Mouse (Mus musculus): ENCODE measurements around the gene Spata2.

Gene Spata2

DNA sequence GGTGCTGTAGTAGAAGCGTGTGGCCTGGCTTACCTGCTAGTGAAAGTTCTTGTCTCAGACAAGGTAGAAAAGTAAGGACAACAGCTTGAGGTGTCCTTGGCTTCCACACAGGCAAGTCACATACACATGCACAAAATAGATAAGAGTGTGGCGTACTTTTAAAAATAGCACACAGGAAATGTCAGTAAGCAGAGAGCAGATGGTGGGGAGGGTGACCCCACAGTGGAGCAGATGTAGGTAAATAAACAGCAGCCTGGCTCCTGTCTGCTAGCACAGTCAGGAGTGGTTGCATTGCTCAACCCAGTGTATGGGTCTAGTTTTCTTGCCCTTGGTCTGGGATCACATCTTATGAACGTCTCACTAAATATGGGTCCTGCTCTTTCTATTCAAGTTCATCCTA is 17.8 kb upstream of the Spata2 start:
- no peak for DNase-seq (ENCODE audit: low read depth)

DNA sequence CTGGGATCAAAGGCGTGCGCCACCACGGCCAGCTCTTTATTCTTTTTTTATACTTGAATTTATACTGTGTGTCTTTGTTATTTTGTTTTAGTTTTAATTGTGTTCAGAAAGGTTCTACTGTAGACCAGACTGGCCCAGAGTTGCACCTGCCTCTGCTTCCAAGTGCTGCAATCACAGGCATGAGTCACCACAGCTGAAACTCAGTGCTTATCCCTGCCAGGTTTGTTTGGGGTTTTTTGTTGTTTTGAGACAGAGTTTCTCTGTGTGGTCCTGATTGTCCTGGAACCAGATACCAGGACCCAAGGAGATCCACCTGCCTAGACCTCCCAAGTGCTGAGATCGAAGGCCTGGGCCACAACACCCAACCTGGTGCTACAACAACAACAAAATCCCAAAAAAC is 15.9 kb upstream of the Spata2 start:
- no peak for DNase-seq (ENCODE audit: low read depth)

DNA sequence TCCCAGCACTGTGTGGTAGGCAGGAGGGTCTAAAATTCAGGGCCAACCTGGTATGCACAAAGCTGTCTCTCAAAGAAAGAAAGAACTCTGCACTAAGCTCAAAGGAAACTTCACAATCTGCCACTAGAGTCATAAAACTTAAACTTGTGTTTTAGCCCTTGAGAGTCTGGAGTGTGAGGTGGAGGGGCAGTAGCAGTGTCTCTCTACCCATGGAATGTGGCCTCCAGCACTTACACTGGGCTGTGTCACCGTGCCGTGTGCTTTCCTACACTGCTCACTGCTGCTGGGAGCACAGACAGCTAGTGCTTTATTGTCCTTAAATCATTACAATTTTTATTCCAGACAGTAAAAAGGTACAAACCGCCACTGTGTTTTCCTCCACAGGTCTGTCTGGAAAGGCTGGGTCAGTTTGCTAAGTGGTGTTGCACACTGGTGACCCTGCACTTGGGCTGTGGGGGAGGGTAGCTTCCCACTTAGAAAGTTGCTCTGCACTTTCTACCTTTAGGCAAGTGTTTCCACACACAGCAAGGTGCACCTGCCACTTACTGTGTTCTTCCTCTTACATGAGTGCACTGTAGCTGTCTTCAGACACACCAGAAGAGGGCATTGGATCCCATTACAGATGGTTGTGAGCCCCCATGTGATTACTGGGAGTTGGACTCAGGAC is 15.2 kb upstream of the Spata2 start:
- DNase-seq (ENCODE audit: low read depth), result no peak

DNA sequence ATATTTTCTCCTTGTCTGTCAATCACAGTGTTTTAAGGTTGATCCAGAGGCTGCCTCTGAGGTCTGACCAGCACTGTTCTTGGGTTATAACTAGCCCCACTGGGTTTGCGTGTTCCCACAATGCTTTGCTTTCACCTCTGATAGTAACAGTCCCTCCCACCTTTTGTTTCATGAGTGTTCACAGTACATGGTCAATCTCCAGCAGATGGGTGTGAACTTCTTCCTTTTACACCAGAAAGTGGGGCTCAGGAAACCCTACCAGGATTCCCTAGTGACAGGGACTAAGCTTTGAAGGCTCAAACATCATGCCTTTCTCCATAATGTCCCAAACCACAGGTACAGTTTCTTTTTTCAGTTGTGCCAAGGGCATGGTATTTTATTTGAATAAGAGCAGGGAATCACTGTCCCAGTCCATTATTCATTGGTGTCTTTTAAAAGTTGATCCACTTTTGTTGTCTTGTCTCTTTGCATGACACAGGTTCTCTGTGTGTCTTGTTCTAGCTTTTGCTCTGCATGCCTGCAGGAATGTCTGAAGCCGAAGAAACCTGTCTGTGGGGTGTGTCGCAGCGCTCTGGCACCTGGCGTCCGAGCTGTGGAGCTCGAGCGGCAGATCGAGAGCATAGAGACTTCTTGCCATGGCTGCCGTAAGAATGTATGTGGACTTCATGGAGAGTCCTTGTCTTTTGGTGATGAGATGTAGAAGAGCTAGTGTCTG is 14.0 kb upstream of the Spata2 start:
- DNase-seq (ENCODE audit: low read depth), result no peak

DNA sequence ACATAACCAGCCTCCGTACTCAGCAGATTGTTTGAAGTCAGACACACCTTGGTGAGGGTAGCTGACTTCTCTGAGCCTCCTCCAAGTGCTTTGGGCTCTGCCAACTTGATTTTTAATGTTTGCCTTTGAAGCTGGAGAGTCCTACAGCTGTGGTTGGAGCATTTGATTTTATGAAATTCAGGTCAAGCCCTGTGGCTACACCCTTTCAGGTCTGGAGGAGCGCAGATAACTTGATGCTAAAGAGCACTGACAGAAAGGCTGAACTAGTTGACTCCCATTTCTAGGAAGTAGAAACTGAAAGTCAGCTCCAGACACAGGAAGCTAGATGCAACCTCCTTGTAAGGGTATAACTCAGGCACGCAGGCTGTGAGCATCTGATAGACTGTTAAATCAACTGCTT is 12.4 kb upstream of the Spata2 start:
- DNase-seq (ENCODE audit: low read depth), result peak; percentile 93

DNA sequence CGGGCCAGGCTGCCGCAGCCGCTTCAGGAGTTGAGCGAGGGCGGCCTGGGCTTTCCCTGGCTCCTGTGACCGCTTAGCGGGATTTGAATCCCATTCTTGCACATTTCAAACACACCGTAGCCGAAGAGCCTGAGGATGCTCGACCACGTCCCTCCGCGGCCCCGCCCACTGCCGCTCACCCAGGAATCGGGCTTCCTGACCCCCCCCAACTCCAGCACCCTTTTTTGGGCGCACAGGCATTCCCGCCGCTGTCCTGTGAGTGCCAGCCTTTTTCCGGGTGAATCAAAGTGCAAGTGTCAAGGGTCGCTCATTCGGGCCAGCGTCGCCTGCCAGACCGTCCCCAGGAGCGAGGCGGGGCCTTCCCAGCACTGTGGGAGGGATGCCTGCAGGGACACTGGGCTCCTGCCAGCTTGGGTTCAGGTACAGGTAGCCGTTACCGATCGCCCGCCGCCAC is 11.2 kb upstream of the Spata2 start:
- peak; percentile 71 for DNase-seq (ENCODE audit: low read depth)

DNA sequence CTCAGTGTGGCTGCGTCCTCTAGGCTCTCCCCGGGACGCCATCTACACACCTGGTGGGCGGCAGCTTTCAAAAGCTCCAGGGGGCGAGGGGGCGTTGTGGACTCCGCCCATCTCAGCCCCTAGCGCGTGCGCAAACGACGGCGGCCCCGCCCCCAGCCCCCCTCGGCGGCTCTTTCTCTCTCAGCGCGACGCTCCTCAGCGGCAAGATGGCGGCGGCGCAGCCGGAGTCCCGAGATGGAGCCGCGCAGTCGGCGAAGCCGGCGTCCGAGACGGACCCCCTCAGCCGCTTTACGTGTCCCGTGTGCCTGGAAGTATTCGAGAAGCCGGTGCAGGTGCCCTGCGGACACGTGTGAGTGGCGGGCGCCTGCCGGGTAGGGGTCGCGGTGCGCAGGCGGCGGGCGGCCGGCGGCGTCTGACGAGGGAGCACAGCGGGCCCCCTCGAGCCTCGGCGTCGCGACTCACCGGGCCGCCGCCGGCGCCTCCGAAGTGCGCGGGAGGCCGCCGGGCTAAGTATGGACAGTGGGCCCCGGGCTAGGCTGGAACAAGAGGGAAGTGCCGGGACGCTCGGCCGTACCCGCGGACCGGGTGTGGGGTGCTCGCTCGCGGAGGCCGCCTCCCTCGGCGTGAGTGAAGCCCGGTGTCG is 10.7 kb upstream of the Spata2 start:
- DNase-seq (ENCODE audit: low read depth), result peak; percentile 95

DNA sequence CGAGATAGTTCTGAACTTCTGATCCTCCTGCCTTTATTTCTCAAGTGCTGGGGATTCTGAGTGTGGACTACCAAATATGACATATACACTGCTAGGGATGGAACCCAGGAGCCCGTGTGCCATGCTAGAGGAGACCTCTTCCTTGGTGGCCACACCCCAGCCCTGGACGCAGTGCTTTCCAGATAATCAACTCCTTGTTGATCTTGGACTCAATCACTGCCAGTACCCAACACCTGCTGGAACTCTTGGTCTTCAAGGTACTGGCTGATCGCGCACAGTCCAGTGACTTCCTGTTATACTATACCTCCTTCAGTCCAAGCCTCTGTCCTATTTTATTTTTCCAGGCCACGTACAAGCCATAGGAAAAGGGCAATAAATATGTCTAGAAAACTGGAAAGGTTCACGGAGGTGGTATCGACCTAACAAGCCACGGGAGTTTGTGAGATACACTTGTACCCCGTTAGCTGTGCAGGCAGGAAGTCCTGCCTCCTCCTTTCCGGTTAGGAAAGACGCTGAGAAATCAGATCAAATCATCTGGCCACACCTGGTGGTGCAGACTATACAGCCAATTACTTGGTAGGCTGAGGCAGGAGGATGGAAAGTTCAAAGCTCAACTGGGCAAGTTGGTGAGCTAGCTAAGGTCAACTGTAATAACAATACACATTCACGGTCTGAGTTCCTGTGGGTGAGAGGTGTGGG is 10.0 kb upstream of the Spata2 start:
- no peak for DNase-seq (ENCODE audit: low read depth)

DNA sequence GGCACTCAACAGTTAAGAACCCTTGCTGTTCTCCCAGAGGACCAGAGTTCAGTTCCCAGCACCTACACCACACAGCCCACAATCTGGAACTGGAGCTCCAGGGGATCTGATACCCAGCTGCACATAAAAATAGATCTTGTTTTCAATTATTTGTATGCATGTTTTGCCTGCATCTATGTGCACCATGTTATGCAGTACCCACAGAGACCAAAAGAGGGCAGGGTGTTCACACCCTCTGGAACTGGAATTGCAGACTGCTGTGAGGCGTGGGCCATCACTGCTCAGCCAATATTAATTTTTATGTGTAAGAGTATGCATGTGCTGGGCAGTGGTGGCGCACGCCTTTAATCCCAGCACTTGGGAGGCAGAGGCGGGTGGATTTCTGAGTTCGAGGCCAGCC is 4.6 kb upstream of the Spata2 start:
- DNase-seq (ENCODE audit: low read depth), result peak; percentile 89

DNA sequence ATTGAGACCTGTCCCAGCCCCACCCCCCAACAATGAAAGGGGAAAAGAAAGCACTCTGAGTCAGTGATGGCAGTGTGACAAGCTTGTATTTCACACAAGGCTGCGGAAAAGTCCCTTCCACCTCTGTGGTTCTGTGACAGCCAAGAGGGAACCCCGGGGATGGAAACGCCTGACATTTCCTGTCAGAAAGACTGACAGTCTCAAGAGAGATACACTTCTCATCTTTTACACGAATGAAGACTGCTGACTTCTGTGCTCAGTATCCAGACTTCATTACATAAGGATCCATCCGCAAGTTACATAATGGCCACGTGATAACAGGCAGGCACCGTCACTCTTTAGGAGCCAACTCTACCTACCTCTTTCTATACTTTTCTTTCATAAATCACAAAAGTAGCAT is 3.8 kb upstream of the Spata2 start:
- DNase-seq (ENCODE audit: low read depth), result peak; percentile 82

DNA sequence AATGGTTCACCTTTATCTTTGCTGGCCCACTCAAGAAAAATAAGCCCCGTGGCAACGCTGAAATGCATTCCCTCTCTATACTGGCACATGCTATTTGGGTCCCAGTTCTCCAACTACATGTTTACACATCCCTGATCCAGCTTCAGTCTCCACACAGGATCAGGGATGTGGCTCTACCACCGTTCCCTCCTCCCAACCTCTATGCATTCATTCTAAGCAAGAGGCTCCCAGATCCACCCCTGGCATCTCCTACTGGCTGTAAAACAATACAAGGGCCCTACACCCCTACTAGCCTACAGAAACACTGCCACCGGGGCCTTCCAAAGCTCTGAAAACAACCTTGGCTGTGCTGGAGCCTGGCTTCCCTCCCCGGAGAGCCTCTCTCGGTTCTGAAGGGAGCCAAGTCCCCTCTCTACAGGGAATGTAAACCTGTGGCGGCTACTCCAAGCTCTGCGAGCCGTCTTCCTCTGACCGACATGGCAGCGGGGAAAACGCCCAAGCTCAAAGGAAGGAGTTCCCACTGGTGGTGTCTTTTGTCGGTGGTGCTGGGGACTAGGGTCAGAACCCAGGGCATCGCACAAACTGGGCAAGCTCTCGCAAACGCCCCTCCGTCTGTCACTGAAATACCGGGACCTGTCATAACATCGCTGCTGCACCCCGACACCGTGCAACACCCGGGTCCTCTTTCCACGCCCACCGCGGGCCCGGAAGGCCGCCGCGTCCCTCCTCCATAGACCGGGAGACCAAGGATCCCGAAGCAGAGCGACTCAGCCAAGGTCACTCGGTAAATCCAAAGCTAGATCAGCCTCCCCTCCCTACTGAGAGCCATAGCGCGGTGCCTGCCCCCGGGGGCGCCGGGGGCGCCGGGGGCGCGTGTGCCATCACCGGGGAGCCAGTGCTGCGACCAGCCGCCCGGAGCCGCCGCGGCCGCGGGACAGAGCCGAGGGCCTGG is 654 bp downstream of the Spata2 start, which contains the start of gene Rnf114:
Rnf114 (plus strand) TSS at position 889 of the 952 bp plus-strand sequence.
- DNase-seq (ENCODE audit: low read depth), result peak; percentile 78

DNA sequence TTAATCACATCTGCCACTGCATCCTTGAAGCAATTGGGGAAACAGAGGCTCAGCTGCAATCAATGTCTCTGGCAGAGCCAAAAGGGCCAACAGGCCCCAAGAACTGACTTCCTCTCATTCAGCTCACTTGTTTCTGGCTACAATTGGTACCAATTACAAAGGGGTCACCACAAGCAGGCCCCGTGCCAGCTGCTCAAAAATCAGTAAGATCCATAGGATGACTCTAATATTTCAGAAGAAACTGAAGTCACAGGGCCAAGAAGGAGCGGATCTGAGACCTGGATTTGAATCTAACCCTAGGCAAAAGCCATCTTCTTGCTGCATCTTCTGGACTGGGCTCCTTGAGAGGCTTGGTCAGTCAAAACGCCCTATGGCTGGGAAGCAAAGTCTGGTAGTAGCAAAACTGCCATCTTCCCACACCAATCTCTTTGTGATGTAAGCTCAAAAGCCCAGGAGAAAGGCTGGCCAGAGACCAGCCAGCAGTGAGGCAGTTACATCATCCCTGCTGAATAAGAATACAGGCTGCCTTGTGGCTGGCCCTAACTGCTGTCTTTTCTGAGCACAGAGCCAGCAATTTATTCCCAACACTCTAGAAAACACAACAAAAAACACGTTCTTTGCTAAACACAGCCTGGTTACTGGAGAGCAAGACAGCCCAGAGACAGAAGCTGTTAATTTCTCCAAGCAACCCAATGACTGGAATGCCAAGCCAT is 1.7 kb downstream of the Spata2 start:
- no peak for DNase-seq (ENCODE audit: low read depth)

DNA sequence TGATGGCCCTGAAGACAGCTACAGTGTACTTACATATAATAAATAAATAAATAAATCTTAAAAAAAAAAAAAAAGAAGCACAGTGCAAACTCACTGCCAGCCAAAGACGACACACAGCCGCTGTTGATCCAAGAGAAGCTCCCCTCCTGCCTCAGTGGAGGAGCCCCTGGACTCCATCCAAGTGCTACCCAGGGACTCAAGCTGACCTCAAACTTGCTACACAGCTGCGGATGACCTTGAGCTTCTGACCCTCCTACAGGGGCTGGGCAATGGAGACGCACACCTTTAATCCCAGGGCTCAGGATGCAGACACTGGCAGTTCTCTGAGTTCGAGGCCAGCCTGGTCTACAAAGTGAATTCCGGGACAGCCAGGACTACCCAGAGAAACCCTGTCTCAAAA is 4.7 kb downstream of the Spata2 start:
- DNase-seq (ENCODE audit: low read depth), result no peak

DNA sequence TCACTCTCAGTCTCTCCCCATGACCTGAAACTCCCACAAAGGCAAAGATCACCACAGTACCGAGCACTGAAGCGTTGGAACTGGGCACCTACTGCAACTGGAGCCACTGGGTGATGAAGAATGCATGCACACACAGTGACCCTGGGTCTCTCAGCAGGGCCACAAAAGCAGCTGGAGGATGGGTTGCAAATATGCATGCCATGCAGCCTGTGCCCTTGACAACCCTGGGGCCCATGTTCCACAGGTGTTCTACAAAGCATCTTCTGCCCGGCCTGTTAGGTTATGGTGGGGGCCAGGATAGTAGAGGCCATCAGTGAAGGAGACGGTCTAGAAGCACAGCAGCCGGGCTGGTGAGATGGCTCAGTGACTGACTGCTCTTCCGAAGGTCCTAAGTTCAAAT is 5.1 kb downstream of the Spata2 start:
- DNase-seq (ENCODE audit: low read depth), result no peak

DNA sequence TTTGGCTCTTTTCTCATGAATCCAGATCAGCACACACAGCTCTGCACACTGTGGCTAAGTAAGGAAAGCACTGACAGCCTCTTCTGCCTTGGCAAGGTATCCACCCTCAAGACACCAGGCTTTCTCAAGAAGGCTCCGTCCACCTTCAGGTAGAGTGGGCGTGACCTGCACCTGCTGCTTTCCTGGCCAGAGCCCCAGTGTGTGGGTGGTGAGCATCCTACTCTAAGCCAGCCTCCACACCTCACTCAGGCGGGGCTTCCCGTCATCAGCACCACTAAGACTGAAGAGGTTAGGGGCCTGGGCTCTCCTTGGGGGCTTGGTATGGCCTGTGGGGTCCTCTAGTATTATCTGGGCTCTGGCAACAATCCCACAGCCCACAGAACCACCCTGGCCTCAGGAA is 6.1 kb downstream of the Spata2 start:
- DNase-seq (ENCODE audit: low read depth), result no peak

DNA sequence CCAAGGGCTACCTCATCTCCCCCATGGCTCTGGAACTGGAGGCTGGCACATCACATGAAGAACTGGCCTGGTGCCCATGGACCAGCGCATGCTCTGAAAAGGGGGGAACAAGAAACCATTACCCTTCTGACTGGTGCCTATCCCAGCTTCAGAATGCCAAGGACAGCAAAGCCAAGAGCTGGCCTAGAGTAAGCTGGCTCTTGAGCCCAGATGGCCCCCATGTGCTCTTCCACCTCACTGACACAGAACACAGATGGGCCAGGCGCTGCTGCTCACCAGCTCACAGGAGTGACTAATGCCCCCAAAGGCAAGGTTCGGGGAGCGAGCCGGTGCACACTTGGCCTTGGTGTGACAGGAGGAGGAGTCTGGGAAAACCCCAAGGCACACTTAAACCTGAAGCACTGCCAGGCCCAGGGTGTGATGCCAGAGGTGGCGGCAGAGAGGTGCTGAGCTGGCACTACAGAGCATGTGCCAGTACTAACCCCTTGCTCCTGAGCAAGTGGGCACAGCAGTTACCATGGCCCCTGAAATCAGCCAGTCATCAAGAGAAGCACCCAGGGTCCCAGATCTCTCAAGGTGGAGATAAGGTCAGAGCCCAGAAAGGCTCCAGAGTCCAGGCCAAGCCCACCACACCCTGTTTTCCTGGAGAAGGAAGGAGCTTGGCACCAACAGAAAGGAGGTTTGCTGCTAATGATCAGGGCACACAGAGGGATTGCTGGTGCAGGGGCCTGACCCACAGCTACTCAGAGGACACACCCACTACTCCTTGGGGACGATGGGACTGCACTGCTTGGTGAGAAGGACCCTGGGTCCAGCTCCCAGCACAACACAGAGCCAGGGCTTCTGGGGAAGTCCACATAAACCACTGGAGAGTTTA is 6.9 kb downstream of the Spata2 start:
- peak; percentile 58 for DNase-seq (ENCODE audit: low read depth)

DNA sequence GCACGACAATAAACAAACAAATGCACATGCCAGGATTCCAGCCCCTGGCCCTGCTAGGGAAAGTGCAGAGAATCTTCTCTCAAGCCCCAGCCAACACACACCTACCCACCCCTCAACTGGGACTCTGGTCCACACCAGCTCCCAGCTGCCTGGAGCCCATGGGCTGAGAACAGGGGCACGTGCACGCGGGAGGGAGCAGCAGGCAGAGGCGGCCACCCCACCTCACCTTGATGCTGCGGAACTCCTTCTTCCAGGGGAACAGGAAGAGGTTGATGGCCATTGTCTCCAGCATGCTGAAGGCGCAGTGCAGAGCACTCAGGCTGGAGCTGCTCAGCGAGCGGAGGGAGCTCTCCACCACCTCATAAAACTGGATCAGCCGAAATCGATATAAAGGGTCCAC is 7.8 kb downstream of the Spata2 start:
- no peak for DNase-seq (ENCODE audit: low read depth)

DNA sequence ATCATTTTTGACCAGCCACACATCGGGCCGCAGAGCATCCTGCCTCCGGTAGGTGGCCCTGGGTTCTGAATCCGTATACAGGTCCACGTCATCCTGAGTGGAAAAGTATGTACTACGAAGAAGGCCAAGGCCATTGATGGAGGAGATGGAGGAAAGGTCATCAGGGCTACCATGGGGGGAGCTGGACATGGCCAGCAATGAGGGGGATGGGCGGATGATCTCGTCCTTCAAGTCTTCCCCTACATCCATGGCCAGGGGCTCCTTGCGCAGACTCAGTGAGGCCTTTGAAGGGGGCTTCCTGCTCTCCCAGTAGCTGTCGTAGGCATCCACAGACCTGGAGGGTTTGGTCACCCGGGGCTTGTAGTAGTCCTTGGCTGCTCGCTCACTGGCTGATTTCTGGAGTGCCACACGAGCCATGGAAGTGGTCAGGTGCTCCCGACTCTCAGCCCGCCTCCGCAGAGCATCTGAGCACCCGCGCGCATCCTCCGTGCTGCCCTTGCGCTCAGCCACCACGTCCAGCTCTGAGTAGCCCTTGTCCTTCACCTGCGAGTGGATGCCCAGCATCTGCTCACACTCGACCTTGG is 8.8 kb downstream of the Spata2 start:
- DNase-seq (ENCODE audit: low read depth), result no peak

DNA sequence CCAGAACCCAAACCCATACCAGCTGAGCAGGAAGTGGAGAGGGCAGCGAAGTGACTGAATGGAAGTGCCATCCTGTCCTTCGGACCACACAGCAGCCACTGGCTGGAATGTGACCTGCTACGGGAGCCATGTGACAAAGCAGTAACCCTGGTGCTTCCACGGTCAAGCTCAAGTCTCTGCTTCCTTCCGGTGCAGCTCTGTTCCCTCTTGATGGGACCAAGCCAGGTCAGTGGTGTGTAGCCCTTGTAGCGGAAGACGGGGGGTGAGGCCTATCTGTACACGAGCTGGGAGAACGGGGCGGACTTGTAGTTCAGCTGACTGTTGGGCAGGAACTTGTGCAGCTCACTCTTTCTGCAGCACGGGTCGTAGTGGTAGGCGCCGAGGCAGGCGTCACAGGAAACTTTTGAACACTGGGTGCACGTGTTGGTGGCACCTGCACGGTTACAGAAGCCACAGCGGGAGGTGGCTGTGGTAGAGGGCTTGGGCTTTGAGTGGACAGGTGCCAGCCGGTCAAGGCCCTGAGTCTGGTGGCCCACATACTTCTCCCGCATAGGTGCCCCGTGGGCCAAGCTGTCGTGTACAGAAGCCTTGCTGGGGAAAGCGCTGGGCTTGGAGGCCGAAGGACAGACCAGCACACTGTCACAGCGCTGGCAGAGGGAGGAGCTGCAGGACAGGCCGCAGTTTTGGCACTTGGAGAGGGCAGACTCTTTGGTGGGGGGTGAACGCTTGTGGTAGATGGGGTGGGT is 9.4 kb downstream of the Spata2 start:
- DNase-seq (ENCODE audit: low read depth), result no peak
